14 mouse cellular contexts compared by ENCODE assay signal in genomic region chrX:143931400-143932185, GRCm38 (mm10). TPM values are rescaled to one million over a fixed set of nuclear protein-coding genes. Genes with fewer than 3 reads are reported as not detected.
A peak's percentile ranks its signal among the peaks of the same experiment; 100 is the strongest.
DNase-seq lines count a peak whose midpoint lies in the region; ATAC-seq lines count a peak whose summit lies in the region.
"Had no signal": no experiment of that assay in that cellular context is flagged by ENCODE, and none has a peak within 500 bp of the region (broad histone marks: within the 10 kb centered on the region; RNA-seq: fewer than 3 reads in every experiment).

No protein-coding gene starts in this region.

- no peaks in the 10 kb centered on the region for H3K4me1 ChIP-seq in forebrain, embryonic 11.5 days (replicated peaks; ENCODE audit: control insufficient read depth, insufficient read depth, low read length)
- no peaks in the 10 kb centered on the region; the same call in 1 of the 2 replicates for H3K4me1 ChIP-seq in limb, embryonic 10.5 days
- no peaks in the 10 kb centered on the region for H3K4me1 ChIP-seq in neural tube, embryonic 12.5 days
- H3K4me1 ChIP-seq: heart, embryonic 12.5 days; intestine, embryonic 15.5 days; liver, embryonic 15.5 days; megakaryocyte, embryonic 14.5 days had no signal

- DNase-seq in frontal cortex, postnatal 25 days (ENCODE audit: low spot score in 2 of 2): no peak
- DNase-seq in forebrain, embryonic 11.5 days (ENCODE audit: low spot score): no peak
- no peak for DNase-seq in limb, embryonic 10.5 days (ENCODE audit: low spot score)
- no peak for DNase-seq in adrenal gland, postnatal 36 days
- no peak for DNase-seq in natural killer cell, adult 2 months (ENCODE audit: low spot score in 2 of 2)
- no peak for DNase-seq in right cerebral cortex, postnatal 14 days
- DNase-seq: layer of hippocampus, adult 9-11 months had no signal

- ATAC-seq in frontal cortex, adult (ENCODE audit: low TSS enrichment): peak; percentile 55
- ATAC-seq in forebrain, embryonic 11.5 days (replicated peaks; ENCODE audit: low FRiP score): peak; percentile 83
- peak; percentile 83 for ATAC-seq in neural tube, embryonic 12.5 days (ENCODE audit: low FRiP score, low read depth)
- ATAC-seq: intestine, embryonic 15.5 days had no signal

- no peaks in the 10 kb centered on the region for H3K36me3 ChIP-seq in forebrain, embryonic 11.5 days (ENCODE audit: control insufficient read depth, insufficient read depth, low read length)
- H3K36me3 ChIP-seq in limb, embryonic 10.5 days: no peaks in the 10 kb centered on the region
- H3K36me3 ChIP-seq in neural tube, embryonic 12.5 days: no peaks in the 10 kb centered on the region
- H3K36me3 ChIP-seq: heart, embryonic 12.5 days; intestine, embryonic 15.5 days; liver, embryonic 15.5 days had no signal

- peak overlapping the region; percentile 26 for H3K4me3 ChIP-seq in forebrain, embryonic 11.5 days (ENCODE audit: low read depth, low read length)
- H3K4me3 ChIP-seq in limb, embryonic 10.5 days: peak overlapping the region; percentile 42
- peak overlapping the region; percentile 35 for H3K4me3 ChIP-seq in neural tube, embryonic 12.5 days
- H3K4me3 ChIP-seq: erythroblast, embryonic 14.5 days; heart, embryonic 12.5 days; intestine, embryonic 15.5 days; liver, embryonic 15.5 days; megakaryocyte, embryonic 14.5 days had no signal

- no peaks in the 10 kb centered on the region for H3K9me3 ChIP-seq in forebrain, embryonic 11.5 days (ENCODE audit: control insufficient read depth, low read length)
- H3K9me3 ChIP-seq in limb, embryonic 10.5 days (replicated peaks): no peaks in the 10 kb centered on the region
- no peaks in the 10 kb centered on the region for H3K9me3 ChIP-seq in neural tube, embryonic 12.5 days
- H3K9me3 ChIP-seq: heart, embryonic 12.5 days; intestine, embryonic 15.5 days; liver, embryonic 15.5 days had no signal

- H3K4me2 ChIP-seq in forebrain, embryonic 11.5 days (ENCODE audit: low read depth, low read length, severe bottlenecking): peak overlapping the region; percentile 31; the same call in 1 of the 2 replicates
- peak overlapping the region; percentile 53 for H3K4me2 ChIP-seq in neural tube, embryonic 12.5 days (replicated peaks)
- H3K4me2 ChIP-seq: heart, embryonic 12.5 days; intestine, embryonic 15.5 days; liver, embryonic 15.5 days had no signal

- no peaks in the 10 kb centered on the region; the same call in 1 of the 2 replicates for H3K27me3 ChIP-seq in forebrain, embryonic 11.5 days (ENCODE audit: control insufficient read depth, insufficient read depth, low read length)
- H3K27me3 ChIP-seq in limb, embryonic 10.5 days (ENCODE audit: low read depth, poor library complexity, severe bottlenecking): peaks cover 57% of the 10 kb centered on the region
- no peaks in the 10 kb centered on the region for H3K27me3 ChIP-seq in neural tube, embryonic 12.5 days (replicated peaks)
- H3K27me3 ChIP-seq: heart, embryonic 12.5 days; intestine, embryonic 15.5 days; liver, embryonic 15.5 days had no signal

- H3K9ac ChIP-seq in forebrain, embryonic 11.5 days (ENCODE audit: low read length): peak overlapping the region; percentile 49; the same call in 1 of the 2 replicates
- H3K9ac ChIP-seq in neural tube, embryonic 12.5 days: peak overlapping the region; percentile 59
- H3K9ac ChIP-seq: heart, embryonic 12.5 days; intestine, embryonic 15.5 days; liver, embryonic 15.5 days had no signal

- H3K27ac ChIP-seq in forebrain, embryonic 11.5 days (ENCODE audit: low read depth, low read length): peak overlapping the region; percentile 74
- 0 out of 2 replicates have a peak overlapping the region, but pooled peaks have one; percentile 72 for H3K27ac ChIP-seq in limb, embryonic 10.5 days
- peak overlapping the region; percentile 34; the same call in 1 of the 2 replicates for H3K27ac ChIP-seq in neural tube, embryonic 12.5 days
- H3K27ac ChIP-seq: intestine, embryonic 15.5 days; liver, embryonic 15.5 days had no signal

- 31% methylated on average over 6 of the region's 6 CpGs for WGBS in forebrain, embryonic 11.5 days
- WGBS in limb, embryonic 10.5 days: 42% methylated on average over 6 of the region's 6 CpGs
- 34% methylated on average over 6 of the region's 6 CpGs for WGBS in neural tube, embryonic 12.5 days

RNA-seq across cellular contexts. Expression of gene Dcx, which starts 1.5 kb away (rescaled TPM):
- 80.7 and 81.7 TPM in 2 replicates for polyA plus RNA-seq in forebrain, embryonic 11.5 days (2014; fragmentation: Nextera tagmentation; extraction: Ambion mirVana)
- 11.0 and 15.4 TPM in 2 replicates for polyA plus RNA-seq in limb, embryonic 10.5 days (2016; fragmentation: Nextera tagmentation; extraction: Ambion mirVana)
- polyA plus RNA-seq in neural tube, embryonic 12.5 days (2016; fragmentation: Nextera tagmentation; extraction: Ambion mirVana): 230 and 246 TPM in 2 replicates
- under 1 TPM; 0.20 to 0.33 TPM for total RNA-seq in adrenal gland, postnatal 36 days (2021)
- polyA plus RNA-seq: erythroblast, embryonic 14.5 days had no signal
